Mouse (Mus musculus) heart, embryonic 13.5 days (tissue): ENCODE data around the gene Mmp10. TPM values are rescaled to one million over a fixed set of nuclear protein-coding genes. Genes with fewer than 3 reads are reported as not detected.
A peak's percentile ranks its signal among the peaks of the same experiment; 100 is the strongest.

ENCODE experiments used
- ATAC-seq: fragments of 200-750 bp; cut with Nextera tagmentation; 2 replicates; pipeline ENCODE4 v1.8.0; 2017; ENCODE audit warnings: moderate TSS enrichment; ENCODE audit not compliant: insufficient number of reproducible peaks, low FRiP score, low TSS enrichment; ENCODE audit errors: extremely low read depth
- H3K27ac ChIP-seq: fragments of 300-500 bp; sonication (generic); replicated peaks from 2 replicates; pipeline ENCODE4 v1.5.1; 2015; ENCODE audit warnings: moderate library complexity, mild to moderate bottlenecking, inconsistent platforms
- H3K27me3 ChIP-seq: fragments of 300-500 bp; sonication (generic); replicated peaks from 2 replicates; pipeline ENCODE4 v1.6.1; 2015; ENCODE audit warnings: mild to moderate bottlenecking, inconsistent platforms
- H3K36me3 ChIP-seq: fragments of 300-500 bp; sonication (generic); 2 replicates; pipeline ENCODE4 v1.6.1; 2015; ENCODE audit warnings: mild to moderate bottlenecking, inconsistent platforms
- H3K4me1 ChIP-seq: fragments of 300-500 bp; sonication (generic); 2 replicates; pipeline ENCODE4 v1.6.1; 2015; ENCODE audit warnings: inconsistent platforms
- H3K4me2 ChIP-seq: fragments of 300-500 bp; sonication (generic); 2 replicates; pipeline ENCODE4 v1.6.1; 2015; ENCODE audit warnings: inconsistent platforms, mild to moderate bottlenecking, moderate library complexity
- H3K4me3 ChIP-seq: fragments of 300-500 bp; sonication (generic); 2 replicates; pipeline ENCODE4 v1.5.1; 2015; ENCODE audit warnings: moderate library complexity, mild to moderate bottlenecking, inconsistent platforms
- H3K9ac ChIP-seq: fragments of 300-500 bp; sonication (generic); 2 replicates; pipeline ENCODE4 v1.6.1; 2015; ENCODE audit warnings: inconsistent platforms, mild to moderate bottlenecking, moderate library complexity
- H3K9me3 ChIP-seq: fragments of 300-500 bp; sonication (generic); 2 replicates; pipeline ENCODE4 v1.6.1; 2016; ENCODE audit warnings: inconsistent platforms
- WGBS: fragments of 180-500 bp; shearing (Covaris S2); methylation state at CpG from one replicate; pipeline ENCODE4 v1.1.7; 2015; ENCODE audit warnings: mixed read lengths; 5-methylcytosine and 5-hydroxymethylcytosine counted together
- polyA plus RNA-seq: library from polyadenylated mRNA; unstranded; fragments of >200 nt; fragmentation: Nextera tagmentation; extraction: Ambion mirVana; gene quantifications from 2 replicates; pipeline ENCODE4 v1.2.1, GENCODE M21; 2015

Mmp10 gene
- polyA plus RNA-seq, 1 experiment from 2014 or later, result not detected

- Histone ChIP-seq H3K4me2 (no peak overlapping the region), H3K4me1 (peaks cover 5% of the 10 kb centered on the region; the same call in 1 of the 2 replicates), H3K27ac (no peak overlapping the region), H3K9me3 (no peaks in the 10 kb centered on the region), H3K9ac (no peak overlapping the region), H3K36me3 (no peaks in the 10 kb centered on the region), H3K4me3 (no peak overlapping the region), H3K27me3 (no peaks in the 10 kb centered on the region)
- WGBS, result 37% methylated on average over 1 of the region's 1 CpGs
- ATAC-seq, result 0 out of 2 replicates have a peak, but pooled peaks have one; percentile 51
These were observed 43.3 kb downstream of the Mmp10 start for GRCm38 (mm10) chr9:7545471-7545870.

- Histone ChIP-seq H3K27ac (no peak overlapping the region), H3K9me3 (no peaks in the 10 kb centered on the region), H3K4me3 (no peak overlapping the region), H3K4me2 (no peak overlapping the region), H3K27me3 (no peaks in the 10 kb centered on the region), H3K9ac (no peak overlapping the region), H3K4me1 (peaks cover 5% of the 10 kb centered on the region; the same call in 1 of the 2 replicates), H3K36me3 (no peaks in the 10 kb centered on the region)
- ATAC-seq, result no peak
- WGBS, result 70% methylated on average over 7 of the region's 7 CpGs
These were observed 43.8 kb downstream of the Mmp10 start for GRCm38 (mm10) chr9:7545920-7546319.

- ATAC-seq, result no peak
- Histone ChIP-seq H3K4me1 (no peaks in the 10 kb centered on the region), H3K27me3 (no peaks in the 10 kb centered on the region), H3K36me3 (no peaks in the 10 kb centered on the region), H3K4me3 (no peak overlapping the region), H3K4me2 (no peak overlapping the region), H3K9me3 (no peaks in the 10 kb centered on the region), H3K9ac (no peak overlapping the region), H3K27ac (no peak overlapping the region)
These were observed 49.8 kb downstream of the Mmp10 start for GRCm38 (mm10) chr9:7551943-7552342.

- Histone ChIP-seq H3K27ac (no peak overlapping the region), H3K4me3 (no peak overlapping the region), H3K9me3 (no peaks in the 10 kb centered on the region), H3K4me1 (no peaks in the 10 kb centered on the region), H3K27me3 (no peaks in the 10 kb centered on the region), H3K9ac (no peak overlapping the region), H3K4me2 (no peak overlapping the region), H3K36me3 (no peaks in the 10 kb centered on the region)
- ATAC-seq, result no peak
- WGBS, result 61% methylated on average over 3 of the region's 3 CpGs
These were observed 51.4 kb downstream of the Mmp10 start for GRCm38 (mm10) chr9:7553536-7553935.

GRCm38 (mm10) chr9:7554382-7554781 is 52.2 kb downstream of the Mmp10 start:
- WGBS, result 26% methylated on average over 3 of the region's 3 CpGs
- Histone ChIP-seq H3K36me3 (no peaks in the 10 kb centered on the region), H3K4me2 (no peak overlapping the region), H3K4me1 (no peaks in the 10 kb centered on the region), H3K9ac (no peak overlapping the region), H3K27me3 (no peaks in the 10 kb centered on the region), H3K4me3 (no peak overlapping the region), H3K9me3 (no peaks in the 10 kb centered on the region), H3K27ac (no peak overlapping the region)
- no peak for ATAC-seq

- Histone ChIP-seq H3K9ac (no peak within 1 kb of the TSS), H3K36me3 (no peaks in the 10 kb centered on the region), H3K9me3 (no peaks in the 10 kb centered on the region), H3K4me2 (no peak within 1 kb of the TSS), H3K4me1 (no peaks in the 10 kb centered on the region), H3K4me3 (no peak within 1 kb of the TSS), H3K27me3 (no peaks in the 10 kb centered on the region), H3K27ac (no peak within 1 kb of the TSS)
- no peak for ATAC-seq
- 63% methylated on average over 8 of the region's 8 CpGs for WGBS
These were observed 56.3 kb downstream of the Mmp10 start, which contains the start of gene Mmp8 for GRCm38 (mm10) chr9:7558221-7559017. Gene Mmp8 (plus strand): TSS chr9:7558456.

Other genes starting within 250 kb of the Mmp10 start
- 0.23 TPM in 2 replicates for gene Mmp13, start 229.8 kb upstream of the Mmp10 start, polyA plus RNA-seq
- 0.09 and 0.27 TPM in 2 replicates for gene Mmp12, start 158.0 kb upstream of the Mmp10 start, polyA plus RNA-seq
- gene Mmp1b, start 114.3 kb upstream of the Mmp10 start, polyA plus RNA-seq, result not detected in 2 replicates
- gene Mmp3, start 56.5 kb upstream of the Mmp10 start, polyA plus RNA-seq, result not detected in 2 replicates
- gene Mmp8, start 56.1 kb downstream of the Mmp10 start, polyA plus RNA-seq, result 0.08 and 0.13 TPM in 2 replicates
- gene Mmp27, start 69.0 kb downstream of the Mmp10 start, polyA plus RNA-seq, result not detected in 2 replicates
- not detected in 2 replicates for gene Mmp20, start 125.9 kb downstream of the Mmp10 start, polyA plus RNA-seq
- gene Mmp7, start 189.7 kb downstream of the Mmp10 start, polyA plus RNA-seq, result not detected in 2 replicates